19 mouse cellular contexts compared by ENCODE assay signal in genomic region chr3:123244376-123244775, GRCm38 (mm10). TPM values are rescaled to one million over a fixed set of nuclear protein-coding genes. Genes with fewer than 3 reads are reported as not detected.
DNase-seq lines count a peak whose midpoint lies in the region; ATAC-seq and TF ChIP-seq lines count a peak whose summit lies in the region.
"Had no signal": no experiment of that assay in that cellular context is flagged by ENCODE, and none has a peak within 500 bp of the region (broad histone marks: within the 10 kb centered on the region; RNA-seq: fewer than 3 reads in every experiment).

No protein-coding gene starts in this region.

- H3K4me2 ChIP-seq in heart, postnatal 0 days (ENCODE audit: low read depth, low read length): no peak overlapping the region
- H3K4me2 ChIP-seq in hindbrain, embryonic 12.5 days (replicated peaks): no peak overlapping the region
- H3K4me2 ChIP-seq: forebrain, embryonic 13.5 days; hindbrain, embryonic 15.5 days; midbrain, embryonic 13.5 days had no signal

- H3K4me3 ChIP-seq in heart, postnatal 0 days (ENCODE audit: low read depth, low read length): no peak overlapping the region
- H3K4me3 ChIP-seq in hindbrain, embryonic 12.5 days: no peak overlapping the region
- H3K4me3 ChIP-seq: forebrain, embryonic 13.5 days; hindbrain, embryonic 15.5 days; layer of hippocampus, adult 2 months; midbrain, embryonic 13.5 days had no signal

- H3K27me3 ChIP-seq in heart, postnatal 0 days (ENCODE audit: control insufficient read depth, insufficient read depth, low read length): no peaks in the 10 kb centered on the region
- H3K27me3 ChIP-seq in hindbrain, embryonic 12.5 days: no peaks in the 10 kb centered on the region
- H3K27me3 ChIP-seq: forebrain, embryonic 13.5 days; hindbrain, embryonic 15.5 days; midbrain, embryonic 13.5 days had no signal

- DNase-seq in gastrocnemius, adult 18-20 months (ENCODE audit: low spot score): peak; percentile 44
- DNase-seq in gastrocnemius, postnatal 10 days: no peak
- DNase-seq in spleen, postnatal 36 days (ENCODE audit: low spot score in 2 of 2): peak; percentile 7 to 12
- no peak for DNase-seq in spleen, postnatal 10 days (ENCODE audit: low spot score in 2 of 2)
- no peak for DNase-seq in heart, postnatal 0 days (ENCODE audit: low spot score)
- no peak for DNase-seq in right cerebral cortex, adult 18-20 months
- DNase-seq in thymus, postnatal 0 days (ENCODE audit: low spot score): no peak
- DNase-seq: adrenal gland, adult 2 months; B cell, adult 2 months; cerebellum, postnatal 10 days; kidney, adult 9 months; thymus, postnatal 4 days had no signal

- no peaks in the 10 kb centered on the region for H3K36me3 ChIP-seq in heart, postnatal 0 days (replicated peaks; ENCODE audit: control insufficient read depth, insufficient read depth, low read length)
- H3K36me3 ChIP-seq in hindbrain, embryonic 12.5 days: no peaks in the 10 kb centered on the region
- H3K36me3 ChIP-seq: hindbrain, embryonic 15.5 days; midbrain, embryonic 13.5 days had no signal

- peaks cover 9% of the 10 kb centered on the region; the same call in 1 of the 2 replicates for H3K4me1 ChIP-seq in heart, postnatal 0 days (ENCODE audit: control insufficient read depth, insufficient read depth)
- no peaks in the 10 kb centered on the region for H3K4me1 ChIP-seq in hindbrain, embryonic 12.5 days
- H3K4me1 ChIP-seq: forebrain, embryonic 13.5 days; hindbrain, embryonic 15.5 days; midbrain, embryonic 13.5 days had no signal

- peak overlapping the region; percentile 67 for H3K27ac ChIP-seq in heart, postnatal 0 days (ENCODE audit: low read depth)
- H3K27ac ChIP-seq in hindbrain, embryonic 12.5 days: no peak overlapping the region
- H3K27ac ChIP-seq: forebrain, embryonic 13.5 days; hindbrain, embryonic 15.5 days; layer of hippocampus, adult 2 months; macrophage; midbrain, embryonic 13.5 days; stomach, postnatal 0 days had no signal

- WGBS in heart, postnatal 0 days: 25% methylated on average over 5 of the region's 5 CpGs
- 68% methylated on average over 5 of the region's 5 CpGs for WGBS in hindbrain, embryonic 12.5 days

- no peaks in the 10 kb centered on the region for H3K9me3 ChIP-seq in heart, postnatal 0 days (replicated peaks; ENCODE audit: control insufficient read depth, low read length)
- no peaks in the 10 kb centered on the region for H3K9me3 ChIP-seq in hindbrain, embryonic 12.5 days (replicated peaks)
- H3K9me3 ChIP-seq: forebrain, embryonic 13.5 days; hindbrain, embryonic 15.5 days; midbrain, embryonic 13.5 days had no signal

- TF ChIP-seq CTCF in heart, postnatal 0 days (IDR thresholded peaks at IDR 0.05; ENCODE audit: low read depth): no peak

- no peak for TF ChIP-seq EP300 in heart, postnatal 0 days (IDR thresholded peaks at IDR 0.05; ENCODE audit: low read depth)

- H3K9ac ChIP-seq in heart, postnatal 0 days (replicated peaks; ENCODE audit: low read depth, low read length): no peak overlapping the region
- no peak overlapping the region for H3K9ac ChIP-seq in hindbrain, embryonic 12.5 days
- H3K9ac ChIP-seq: forebrain, embryonic 13.5 days; hindbrain, embryonic 15.5 days; midbrain, embryonic 13.5 days had no signal

- no peak for ATAC-seq in heart, postnatal 0 days (ENCODE audit: insufficient read depth, low read depth)
- ATAC-seq in hindbrain, embryonic 12.5 days (ENCODE audit: low FRiP score): no peak
- ATAC-seq: forebrain, embryonic 13.5 days; midbrain, embryonic 13.5 days had no signal

RNA-seq across cellular contexts. Expression of gene Synpo2, which starts 8.4 kb away (rescaled TPM):
- 100 to 1,000 TPM; 284 TPM for total RNA-seq in gastrocnemius, adult 18-20 months (2021)
- 100 to 1,000 TPM; 154 to 156 TPM for total RNA-seq in gastrocnemius, postnatal 10 days (2021)
- total RNA-seq in heart, postnatal 0 days (2014; rRNA removed; ENCODE audit: low replicate concordance): 8.2 and 17.9 TPM in 2 replicates
- 13.0 and 14.7 TPM in 2 replicates for polyA plus RNA-seq in heart, postnatal 0 days (2015; fragmentation: Nextera tagmentation; extraction: Ambion mirVana)
- polyA plus RNA-seq in thymus, postnatal 0 days (2015; fragmentation: Nextera tagmentation; extraction: Ambion mirVana): 2.3 and 3.3 TPM in 2 replicates
- polyA plus RNA-seq in hindbrain, embryonic 12.5 days (2016; fragmentation: Nextera tagmentation; extraction: Ambion mirVana): 4.0 and 4.2 TPM in 2 replicates

RNA-seq across cellular contexts. Expression of gene Sec24d, which starts 22.9 kb away (rescaled TPM):
- total RNA-seq in gastrocnemius, adult 18-20 months (2021): 1 to 10 TPM; 4.9 to 9.4 TPM
- 10 to 100 TPM; 32.2 to 41.4 TPM for total RNA-seq in gastrocnemius, postnatal 10 days (2021)
- 72.0 and 78.6 TPM in 2 replicates for total RNA-seq in heart, postnatal 0 days (2014; rRNA removed; ENCODE audit: low replicate concordance)
- polyA plus RNA-seq in heart, postnatal 0 days (2015; fragmentation: Nextera tagmentation; extraction: Ambion mirVana): 45.4 and 48.8 TPM in 2 replicates
- polyA plus RNA-seq in thymus, postnatal 0 days (2015; fragmentation: Nextera tagmentation; extraction: Ambion mirVana): 24.4 and 25.6 TPM in 2 replicates
- polyA plus RNA-seq in hindbrain, embryonic 12.5 days (2016; fragmentation: Nextera tagmentation; extraction: Ambion mirVana): 33.0 and 38.8 TPM in 2 replicates

Comparison
In these comparisons a context has a peak if more than half of its experiments do, and no peak if none do; other contexts are left out.
1. DNase-seq: peak in gastrocnemius, adult 18-20 months (single experiment) and spleen, postnatal 36 days (2 of 2); none in gastrocnemius, postnatal 10 days (single experiment), spleen, postnatal 10 days (0 of 2), heart, postnatal 0 days (single experiment), right cerebral cortex, adult 18-20 months (single experiment) and thymus, postnatal 0 days (single experiment).